Mouse (Mus musculus) embryonic stem cell, embryonic (primary cell): ENCODE results near the gene Ccno.

Experiments
- CTCF ChIA-PET, 4 experiments: fragments of 300-600 bp in 2 of 4; fragments of 350-600 bp in 2 of 4; sonication (Branson Sonifier 250); formaldehyde crosslinking; loops; one replicate each; lab custom pipeline; 2022; ENCODE audit warnings: inconsistent platforms in 2 of 4; lab: Charles Lee
- POLR2A ChIA-PET, 4 experiments: fragments of 300-600 bp in 2 of 4; fragments of 350-600 bp in 2 of 4; sonication (Branson Sonifier 250); formaldehyde crosslinking; loops; one replicate each; lab custom pipeline; 2022; ENCODE audit warnings: antibody characterized with exemption in 4 of 4, inconsistent platforms in 1 of 4; lab: Charles Lee

Ccno gene

DNA sequence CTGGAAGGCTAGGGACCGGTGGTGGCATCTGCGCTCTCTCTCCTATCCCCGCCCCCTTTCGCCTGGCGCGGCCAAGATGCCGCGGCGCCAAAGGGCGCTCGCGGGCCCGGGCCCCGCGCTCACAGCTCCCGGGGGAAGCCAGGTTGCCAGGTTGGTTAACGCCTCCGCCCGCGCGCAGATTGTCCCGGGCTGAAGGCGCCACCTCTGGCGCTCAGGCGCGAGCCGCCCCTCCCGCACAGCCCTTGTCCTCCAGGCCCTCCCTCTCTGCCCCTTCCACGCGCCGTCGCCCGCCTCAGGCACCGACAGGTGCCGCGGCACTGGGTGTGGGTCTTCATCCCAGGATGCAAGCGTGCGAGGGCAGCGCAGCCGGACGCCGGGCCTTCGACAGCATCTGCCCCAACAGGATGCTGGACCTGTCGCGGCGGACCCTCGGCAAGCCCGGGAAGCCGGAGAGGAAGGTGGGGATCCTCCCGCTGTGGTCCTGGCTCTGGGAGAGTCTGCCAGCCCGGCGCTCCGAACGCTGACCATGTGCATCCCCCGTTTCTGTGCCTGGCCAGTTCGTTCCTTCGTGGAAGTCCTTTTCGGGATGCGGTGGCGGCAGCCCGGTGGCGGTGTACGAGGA, 6.0 kb downstream of the Ccno start, which contains the start of gene Mcidas:
Mcidas (plus strand) TSS at position 315 of the 622 bp plus-strand sequence.
- CTCF ChIA-PET, result interaction anchor here in 3 of 4 experiments (0.7 to 2.7 kb wide), 9 partner anchors 8 to 1127 kb away, joined by 3 to 11 read pairs (median 3); no protein-coding TSS in a partner anchor
- POLR2A ChIA-PET, result interaction anchor here in 2 of 4 experiments (0.9 to 1.2 kb wide), 3 partner anchors 10 to 212 kb away, joined by 3 read pairs; no protein-coding TSS in a partner anchor

DNA sequence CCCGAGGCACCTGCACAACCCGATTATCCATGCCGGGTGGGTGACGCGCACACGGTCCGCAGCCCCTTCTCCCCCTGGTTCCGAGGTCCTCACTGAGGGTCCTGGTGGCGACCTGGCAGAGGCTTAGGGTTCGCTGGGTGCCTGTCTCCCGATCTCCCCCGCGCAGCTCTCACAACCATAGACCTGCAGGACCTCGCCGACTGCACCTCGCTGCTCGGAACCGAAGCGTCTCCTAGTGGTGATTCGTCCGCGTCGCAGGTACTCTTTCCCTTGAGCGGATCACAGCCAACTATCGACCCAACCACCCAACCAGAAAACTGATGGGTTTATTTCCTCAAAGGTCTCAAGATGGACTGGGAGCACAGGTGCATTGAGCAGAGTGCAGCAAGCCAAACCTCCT, 6.6 kb downstream of the Ccno start:
- POLR2A ChIA-PET, result interaction anchor here in 2 of 4 experiments (1.0 to 1.2 kb wide), 3 partner anchors 10 to 212 kb away, joined by 3 to 5 read pairs (median 3); partner anchors contain the start of genes Dhx29 (in 1 of the 2) and Mtrex (in 1 of the 2)
- CTCF ChIA-PET, result interaction anchor here (0.7 to 2.7 kb wide), 11 partner anchors 8 to 320 kb away, joined by 3 to 11 read pairs (median 3); no protein-coding TSS in a partner anchor

DNA sequence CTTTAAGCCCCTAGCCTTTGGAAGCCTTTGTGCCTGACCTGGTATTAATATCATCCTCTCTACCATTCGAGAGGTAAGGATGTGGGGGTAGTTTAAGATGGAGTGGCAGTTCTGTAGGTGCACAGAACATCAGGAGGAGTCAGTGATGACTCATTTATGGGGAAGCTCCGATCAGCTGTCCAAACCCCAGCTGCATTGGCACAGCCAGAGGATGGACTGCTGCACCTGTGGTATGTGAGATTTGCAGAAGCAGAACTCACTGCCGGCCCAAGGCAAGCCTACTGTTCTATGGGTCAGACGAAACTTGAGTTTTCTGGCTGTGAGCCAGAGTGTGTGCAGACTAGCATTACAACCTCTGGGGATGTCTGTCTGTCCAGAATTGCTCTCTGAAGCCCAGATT, 8.8 kb downstream of the Ccno start:
- POLR2A ChIA-PET, result interaction anchor here in 2 of 4 experiments (1.4 to 2.7 kb wide), 2 partner anchors 8 to 29 kb away, joined by 3 to 18 read pairs; partner anchors contain the start of gene Ccno (in 1 of the 2)

DNA sequence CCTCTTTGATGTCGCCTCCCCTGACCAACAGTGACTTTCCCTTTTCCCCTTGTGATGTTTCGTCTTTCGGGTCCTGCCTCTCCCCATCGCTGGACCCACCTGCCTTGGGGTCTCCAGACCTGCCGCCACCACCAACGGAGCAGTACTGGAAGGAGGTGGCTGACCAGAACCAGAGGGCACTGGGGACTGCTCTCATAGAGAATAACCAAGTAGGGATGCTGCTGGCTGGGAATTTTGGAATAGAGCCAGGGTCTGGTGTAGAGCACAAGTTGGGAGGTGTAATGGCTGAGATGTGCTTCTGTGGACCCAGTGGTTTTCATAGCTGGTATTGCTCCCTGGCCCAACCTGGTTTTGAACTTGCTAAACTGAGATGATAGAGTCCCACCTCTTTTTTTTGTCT, 9.8 kb downstream of the Ccno start:
- ChIA-PET POLR2A (interaction anchor here in 2 of 4 experiments (1.0 to 2.7 kb wide), 3 partner anchors 8 to 10 kb away, joined by 3 to 18 read pairs (median 10); partner anchors contain the start of gene Ccno (in 1 of the 2)), CTCF (no interaction called here)

More for the DNA sequence above, 8.8 kb downstream of the Ccno start:
- CTCF ChIA-PET, result interaction anchor here in 1 of 4 experiments (0.6 kb wide), 1 partner anchor 41 kb away, joined by 3 read pairs; no protein-coding TSS in a partner anchor

DNA sequence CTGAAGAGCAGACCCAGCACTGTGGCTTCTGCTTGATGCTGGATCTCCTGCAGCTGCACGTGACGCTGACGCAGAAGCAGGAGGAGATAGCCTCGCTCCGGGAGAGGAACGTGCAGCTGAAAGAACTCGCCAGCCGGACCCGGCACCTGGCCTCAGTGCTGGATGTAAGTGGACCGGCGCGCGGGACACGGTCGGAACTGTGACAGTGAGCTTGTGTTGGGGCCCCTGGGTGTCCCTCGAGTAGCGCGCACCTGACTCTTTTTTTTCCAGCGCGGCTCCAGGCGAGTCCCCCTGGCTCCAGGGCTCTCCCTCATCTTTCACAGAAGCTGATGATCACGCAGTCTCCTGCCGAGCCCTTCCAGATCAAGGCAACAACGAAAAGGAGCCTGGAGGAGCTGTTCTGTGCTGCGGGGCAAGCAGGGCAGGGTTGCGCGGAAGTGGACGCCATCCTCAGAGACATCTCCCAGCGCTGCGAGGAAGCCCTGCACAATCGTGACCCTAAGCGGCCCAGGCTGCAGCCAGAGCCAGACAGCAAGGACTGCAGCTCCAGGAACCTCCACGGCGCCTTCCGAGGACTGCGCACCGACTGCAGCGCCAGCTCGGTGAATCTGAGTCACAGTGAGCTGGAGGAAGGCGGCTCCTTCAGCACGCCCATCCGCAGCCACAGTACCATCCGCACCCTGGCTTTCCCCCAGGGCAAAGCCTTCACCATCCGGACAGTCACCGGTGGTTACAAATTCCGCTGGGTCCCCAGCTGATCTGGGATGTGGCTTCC, 11.0 kb downstream of the Ccno start:
- ChIA-PET CTCF (interaction anchor here (0.7 to 1.6 kb wide), 8 partner anchors 9 to 466 kb away, joined by 3 to 7 read pairs (median 5); partner anchors contain the start of gene Ccno (in 1 of the 4)), POLR2A (interaction anchor here (0.6 to 2.7 kb wide), 8 partner anchors 8 to 325 kb away, joined by 3 to 18 read pairs (median 4); partner anchors contain the start of gene Ccno (in 3 of the 4))

DNA sequence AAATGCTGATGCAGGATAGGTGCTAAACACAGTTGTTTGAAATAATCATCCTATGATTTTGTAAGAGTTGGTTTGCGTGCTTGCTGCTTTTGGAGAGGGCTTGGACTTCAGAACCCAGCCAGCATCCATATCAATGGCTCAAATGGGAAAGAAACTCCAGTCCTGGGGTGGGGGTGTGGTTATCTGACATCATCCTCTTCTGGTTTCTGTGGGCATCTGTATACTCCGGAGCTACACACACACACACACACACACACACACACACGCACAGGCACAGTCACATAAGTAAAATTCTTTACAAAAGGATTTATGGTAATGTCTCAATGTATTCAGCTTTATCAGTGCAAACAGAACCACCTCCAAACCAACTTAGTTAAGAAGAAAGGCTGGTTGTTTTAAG, 12.5 kb downstream of the Ccno start:
- CTCF ChIA-PET, result no interaction called here
- POLR2A ChIA-PET, result interaction anchor here in 1 of 4 experiments (1.9 kb wide), 1 partner anchor 10 kb away, joined by 6 read pairs; no protein-coding TSS in a partner anchor

DNA sequence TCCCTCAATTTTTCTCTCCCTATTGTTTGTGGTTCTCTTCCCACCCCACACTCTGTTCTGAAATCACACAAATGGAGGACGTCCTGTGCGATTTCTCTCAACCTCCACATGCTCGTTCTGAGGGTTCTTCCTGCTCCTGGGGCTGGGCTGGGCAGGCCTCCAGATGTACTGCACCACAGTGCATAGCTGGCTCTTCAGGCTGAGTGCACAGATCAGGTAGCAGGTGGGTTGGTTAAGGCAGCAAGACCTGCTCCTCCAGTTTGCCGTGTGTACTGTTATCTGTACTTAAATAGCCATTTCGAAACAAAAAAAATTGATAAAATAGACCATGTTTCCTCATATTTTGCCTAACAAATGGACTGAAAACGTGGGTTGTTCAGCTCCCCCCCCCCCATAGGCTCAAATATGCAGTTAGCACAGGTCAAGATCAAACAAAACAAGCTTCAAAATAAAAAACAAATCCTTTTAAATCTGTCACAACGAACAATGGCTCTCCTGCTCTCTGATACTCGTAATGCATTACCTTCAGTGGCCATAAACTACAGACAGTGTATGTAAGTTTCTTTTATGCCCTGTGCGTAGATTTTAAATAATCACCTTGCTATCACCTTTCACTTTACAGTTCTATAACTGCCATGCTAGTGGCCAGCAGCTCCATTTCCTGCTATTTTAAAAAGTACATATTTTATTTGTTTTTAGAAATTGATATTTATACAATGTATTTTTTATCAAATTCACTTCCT, 13.1 kb downstream of the Ccno start:
- CTCF ChIA-PET, result interaction anchor here in 3 of 4 experiments (0.6 to 0.7 kb wide), 3 partner anchors 23 to 148 kb away, joined by 3 to 4 read pairs (median 3); partner anchors contain the start of gene Gpx8 (in 1 of the 3)
- POLR2A ChIA-PET, result interaction anchor here in 1 of 4 experiments (0.8 to 1.9 kb wide), 3 partner anchors 11 to 253 kb away, joined by 3 to 6 read pairs (median 4); no protein-coding TSS in a partner anchor

DNA sequence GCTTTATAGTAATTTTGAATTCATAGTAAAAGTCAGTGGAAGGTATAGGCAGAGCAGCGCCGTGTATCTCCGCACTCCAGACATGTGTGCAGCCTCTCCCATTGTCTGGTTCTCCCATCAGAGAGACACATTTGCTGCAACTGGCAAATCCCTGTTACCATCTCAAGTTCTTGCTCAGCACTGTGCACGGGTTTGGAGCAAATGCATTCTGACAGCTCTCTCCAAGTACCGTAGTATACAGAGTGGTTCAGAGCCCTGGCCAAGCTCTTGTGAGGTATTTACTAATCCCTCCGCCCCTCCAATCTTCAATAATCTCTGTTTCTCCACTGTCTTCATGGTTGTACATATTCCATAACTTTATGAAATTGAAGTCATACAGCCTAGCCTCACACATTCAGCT, 25.1 kb downstream of the Ccno start:
- ChIA-PET CTCF (interaction anchor here in 1 of 4 experiments (0.5 to 1.0 kb wide), 2 partner anchors 24 to 33 kb away, joined by 5 to 6 read pairs; partner anchors contain the start of gene Gpx8), POLR2A (interaction anchor here in 1 of 4 experiments (1.6 kb wide), 1 partner anchor 11 kb away, joined by 4 read pairs; no protein-coding TSS in a partner anchor)

DNA sequence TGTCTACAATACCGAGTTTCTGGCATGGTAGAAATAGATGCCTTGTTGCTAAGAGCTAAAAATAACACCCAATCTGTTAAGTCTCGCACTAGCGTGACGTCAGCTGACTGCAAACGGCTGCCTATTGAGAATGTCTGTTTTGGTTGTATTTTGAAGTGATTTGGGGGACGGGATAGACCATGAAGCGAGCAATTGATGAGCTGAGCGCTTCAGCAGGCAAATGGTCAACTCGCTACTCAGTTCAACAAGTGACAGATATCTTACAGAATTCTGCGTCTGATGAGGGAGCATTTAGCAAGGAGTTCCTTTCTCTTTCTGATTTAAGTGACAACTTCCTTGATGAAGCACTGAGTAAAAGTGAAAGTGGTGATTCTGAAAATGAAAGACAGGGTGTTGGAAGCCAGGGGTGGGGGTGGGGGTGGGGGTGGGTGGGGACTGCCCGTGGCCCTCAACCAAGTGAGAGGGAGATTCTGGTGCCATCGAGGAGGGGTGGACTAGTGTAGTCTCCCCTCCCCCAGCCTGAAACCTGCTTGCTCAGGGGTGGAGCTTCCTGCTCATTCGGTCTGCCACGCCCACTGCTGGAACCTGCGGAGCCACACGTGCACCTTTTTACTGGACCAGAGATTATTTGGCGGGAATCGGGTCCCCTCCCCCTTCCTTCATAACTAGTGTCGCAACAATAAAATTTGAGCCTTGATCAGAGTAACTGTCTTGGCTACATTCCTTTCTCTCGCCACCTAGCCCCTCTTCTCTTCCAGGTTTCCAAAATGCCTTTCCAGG, 25.8 kb downstream of the Ccno start:
- CTCF ChIA-PET, result interaction anchor here in 1 of 4 experiments (1.0 kb wide), 1 partner anchor 23 kb away, joined by 5 read pairs; no protein-coding TSS in a partner anchor
- POLR2A ChIA-PET, result interaction anchor here in 2 of 4 experiments (0.6 to 1.6 kb wide), 3 partner anchors 12 to 190 kb away, joined by 3 to 4 read pairs (median 3); no protein-coding TSS in a partner anchor

DNA sequence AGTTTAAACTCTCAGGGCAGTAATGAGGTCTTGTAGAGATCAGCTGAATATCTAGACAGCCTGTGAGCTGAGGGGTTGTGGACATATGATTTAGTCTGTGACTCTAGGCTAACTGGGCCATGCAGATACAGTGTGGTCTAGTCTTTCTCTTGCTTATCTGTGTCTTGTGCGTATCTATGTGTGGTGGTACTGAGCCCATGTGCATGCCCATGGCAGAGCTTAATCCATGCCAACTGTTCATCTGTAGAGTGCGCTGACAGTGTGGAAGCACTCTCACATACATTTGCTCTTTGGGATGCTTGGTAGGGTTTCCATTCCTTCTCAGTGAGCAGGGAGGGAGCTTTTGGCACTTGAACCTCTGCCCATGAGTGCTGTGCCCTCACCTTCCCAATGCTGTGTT, 33.9 kb downstream of the Ccno start:
- ChIA-PET POLR2A (interaction anchor here in 3 of 4 experiments (0.6 to 1.1 kb wide), 5 partner anchors 11 to 975 kb away, joined by 3 to 10 read pairs (median 3); partner anchors contain the start of gene Il6st (in 1 of the 3)), CTCF (interaction anchor here in 1 of 4 experiments (0.7 kb wide), 1 partner anchor 15 kb away, joined by 3 read pairs; no protein-coding TSS in a partner anchor)

DNA sequence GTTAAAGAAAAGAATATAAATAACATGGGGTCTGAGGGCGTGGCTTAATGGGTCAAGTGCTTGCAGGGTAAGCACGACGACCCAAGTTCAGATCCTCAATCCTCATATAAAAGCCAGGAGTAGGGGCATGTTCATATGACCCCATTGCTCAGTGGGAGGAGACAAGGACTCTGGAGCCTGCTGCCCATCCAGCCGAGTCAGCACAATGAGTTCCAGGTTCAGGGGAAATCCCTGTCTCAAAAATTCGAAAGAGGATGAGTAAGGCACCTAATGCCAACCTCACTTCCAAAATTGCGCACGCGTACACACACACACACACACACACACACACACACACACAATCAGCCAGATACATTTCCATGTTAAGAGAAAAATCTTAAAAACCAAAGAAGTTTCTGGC, 34.9 kb downstream of the Ccno start:
- CTCF ChIA-PET, result interaction anchor here in 1 of 4 experiments (1.0 kb wide), 1 partner anchor 29 kb away, joined by 3 read pairs; the partner anchor contains the start of gene Mcidas
- POLR2A ChIA-PET, result no interaction called here

DNA sequence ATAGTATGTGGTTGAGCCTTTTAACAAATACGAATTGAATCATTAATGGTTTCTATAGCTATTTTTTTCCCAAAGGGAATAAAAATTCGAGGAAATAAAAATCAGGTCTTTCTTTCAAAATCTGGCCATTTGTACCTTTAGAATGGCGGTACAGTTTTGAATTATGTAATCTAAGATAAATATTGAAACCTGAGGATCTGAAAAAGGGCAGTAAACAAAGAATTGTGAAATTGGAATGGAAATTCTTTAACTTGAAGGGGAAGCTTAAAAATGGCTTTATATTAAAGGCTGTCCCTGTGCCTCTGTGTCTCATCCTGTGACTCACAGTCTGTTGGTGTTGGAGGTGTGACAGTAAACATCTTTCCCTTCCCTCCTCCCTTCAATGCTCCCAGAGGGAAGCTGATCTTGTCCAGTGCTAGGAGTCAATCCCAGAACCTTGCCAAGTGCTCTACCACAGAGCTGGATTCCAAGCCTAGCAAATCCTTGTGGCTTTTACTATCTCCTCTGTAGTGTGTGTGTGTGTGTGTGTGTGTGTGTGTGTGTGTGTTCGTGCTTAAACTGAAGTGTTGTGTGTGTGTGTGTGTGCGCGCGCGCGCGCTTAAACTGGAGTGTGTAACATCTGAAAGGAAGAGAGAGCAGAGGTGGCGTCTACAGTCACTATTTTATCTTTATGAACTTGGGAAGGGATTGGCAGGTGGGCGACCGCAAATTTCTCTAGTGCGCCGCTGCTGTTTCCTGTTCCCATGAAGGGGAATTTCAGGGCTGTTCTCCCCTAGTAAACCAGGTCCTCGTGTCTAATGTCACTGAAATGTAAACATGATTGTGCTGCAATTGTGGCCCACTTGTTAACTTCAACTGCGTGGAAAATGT, 35.9 kb downstream of the Ccno start:
- CTCF ChIA-PET, result interaction anchor here in 3 of 4 experiments (0.6 to 1.0 kb wide), 3 partner anchors 22 to 241 kb away, joined by 3 read pairs; partner anchors contain the start of gene Mcidas (in 1 of the 3)
- POLR2A ChIA-PET, result no interaction called here

DNA sequence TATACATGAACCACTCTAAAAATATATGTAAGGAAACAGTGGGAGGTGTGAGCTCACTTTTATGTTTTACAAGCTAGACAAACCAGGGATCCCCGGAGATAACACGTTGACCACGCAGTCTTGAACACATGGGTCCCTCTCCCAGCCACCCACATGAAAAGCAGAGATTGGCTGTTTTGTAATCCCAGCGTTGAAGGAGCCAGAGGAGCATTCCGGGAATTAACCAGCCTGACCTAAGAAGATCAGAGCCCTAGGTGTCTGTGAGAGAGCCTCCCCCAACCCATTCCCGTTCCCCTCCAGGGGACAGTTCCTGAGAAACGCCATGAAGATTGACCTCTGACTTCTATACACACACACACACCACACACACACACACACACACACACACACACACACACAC, 43.7 kb downstream of the Ccno start:
- POLR2A ChIA-PET, result interaction anchor here in 3 of 4 experiments (0.7 to 1.9 kb wide), 9 partner anchors 10 to 226 kb away, joined by 3 to 8 read pairs (median 3); partner anchors contain the start of genes Ccno (in 1 of the 3) and Dhx29 (in 1 of the 3)
- CTCF ChIA-PET, result interaction anchor here (0.5 to 1.5 kb wide), 7 partner anchors 15 to 522 kb away, joined by 3 to 11 read pairs (median 4); partner anchors contain the start of gene Gpx8 (in 1 of the 4)

DNA sequence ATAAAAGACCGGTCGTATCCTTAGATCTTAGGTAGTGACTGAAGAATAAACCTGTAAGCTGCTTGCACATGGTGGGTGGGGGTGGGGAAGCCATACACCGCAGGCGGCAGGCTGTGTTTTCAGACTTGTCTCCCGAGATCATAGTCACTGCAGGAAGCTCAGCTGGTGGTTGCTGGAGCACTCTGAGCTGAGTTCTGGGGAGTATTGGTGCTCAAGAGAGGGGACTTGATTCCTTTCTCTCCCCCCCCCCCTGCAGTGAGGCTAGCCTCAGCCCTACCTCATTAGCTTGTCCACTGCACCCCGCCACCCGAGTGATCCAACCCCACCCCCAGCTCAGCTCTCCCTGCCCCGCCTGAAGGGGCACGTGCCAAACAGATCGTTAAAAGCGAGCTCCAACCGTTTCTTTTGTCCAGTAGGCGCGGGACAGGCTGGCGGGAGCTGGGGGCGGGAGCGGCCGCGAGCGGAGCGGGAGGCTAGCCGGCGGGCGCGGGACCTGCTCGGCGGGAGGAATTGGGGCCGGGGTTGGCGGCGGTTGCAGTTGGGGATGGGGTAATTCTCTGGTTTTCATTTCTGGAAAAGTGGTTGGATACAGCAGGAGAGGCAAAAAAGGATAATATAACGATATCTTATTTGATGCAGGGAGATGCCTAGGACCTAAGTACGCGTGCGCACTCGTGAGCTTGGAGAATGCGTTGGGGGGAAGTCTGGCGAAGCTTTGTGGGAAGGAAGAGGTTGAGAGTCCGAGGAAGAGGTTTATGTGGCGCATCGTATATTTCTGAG, 44.4 kb downstream of the Ccno start:
- ChIA-PET POLR2A (interaction anchor here (0.7 to 1.9 kb wide), 12 partner anchors 9 to 576 kb away, joined by 3 to 8 read pairs (median 3); partner anchors contain the start of genes Ccno (in 1 of the 4) and Dhx29 (in 1 of the 4)), CTCF (interaction anchor here (0.5 to 1.5 kb wide), 9 partner anchors 14 to 522 kb away, joined by 3 to 11 read pairs (median 4); partner anchors contain the start of gene Gpx8 (in 1 of the 4))
